Mouse (Mus musculus): ENCODE measurements at regions not wholly inside any gene's neighbourhood (a gene's known extent, or its start where the extent isn't known, plus 50 kb on each side); places are given as distances from the start of the nearest gene placed in this dataset.

GRCm38 (mm10) chr13:16670047-16670733 lies 658.5 kb downstream of the Inhba start:
- no peak for DNase-seq

- DNase-seq: no peak
Measured at GRCm38 (mm10) chr13:16670736-16671135, 659.1 kb downstream of the Inhba start.

GRCm38 (mm10) chr13:16676873-16677272 lies 665.2 kb downstream of the Inhba start:
- DNase-seq: no peak

DNA sequence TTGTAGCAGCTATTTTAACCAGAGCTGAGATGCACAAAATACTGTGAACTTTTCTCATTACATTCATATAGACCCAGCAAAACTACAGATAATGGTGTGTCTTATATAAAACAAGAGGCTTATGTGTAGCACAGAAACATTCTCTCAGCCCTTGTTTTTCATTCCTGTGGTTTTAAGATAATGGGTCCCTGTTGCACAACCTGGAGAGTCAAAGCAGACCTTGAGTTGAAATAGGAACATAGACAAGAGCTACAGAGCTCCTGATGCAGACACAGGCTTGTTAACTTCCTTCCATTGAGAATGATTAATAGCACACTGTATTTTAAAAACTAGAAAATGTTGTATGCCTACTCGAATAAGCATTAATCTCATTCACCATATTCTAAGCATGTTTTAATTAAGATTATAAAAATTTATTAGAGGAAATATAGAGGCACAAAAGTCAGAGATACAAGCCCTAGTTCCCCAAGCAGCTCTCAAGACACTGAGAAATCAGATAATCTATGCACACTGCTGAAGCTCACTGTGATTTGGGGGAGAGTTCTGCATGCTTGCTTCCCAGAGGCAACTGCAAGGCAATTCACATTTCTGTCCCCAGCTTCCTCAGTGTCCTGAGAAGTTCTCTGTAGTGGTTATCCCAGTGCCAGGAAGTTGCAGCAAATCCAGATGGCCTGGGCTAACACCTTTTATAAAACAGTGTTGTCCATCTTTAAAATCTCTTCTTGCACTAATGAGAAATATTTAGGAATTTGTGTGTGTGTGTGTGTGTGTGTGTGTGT lies 666.8 kb downstream of the Inhba start:
- DNase-seq: no peak

GRCm38 (mm10) chr13:16694201-16694600 lies 682.5 kb downstream of the Inhba start:
- no peak for DNase-seq

- DNase-seq: no peak
Measured at GRCm38 (mm10) chr13:16700934-16701333, 689.3 kb downstream of the Inhba start.

- no peak for DNase-seq
Measured at GRCm38 (mm10) chr13:16702138-16702537, 690.5 kb downstream of the Inhba start.

DNA sequence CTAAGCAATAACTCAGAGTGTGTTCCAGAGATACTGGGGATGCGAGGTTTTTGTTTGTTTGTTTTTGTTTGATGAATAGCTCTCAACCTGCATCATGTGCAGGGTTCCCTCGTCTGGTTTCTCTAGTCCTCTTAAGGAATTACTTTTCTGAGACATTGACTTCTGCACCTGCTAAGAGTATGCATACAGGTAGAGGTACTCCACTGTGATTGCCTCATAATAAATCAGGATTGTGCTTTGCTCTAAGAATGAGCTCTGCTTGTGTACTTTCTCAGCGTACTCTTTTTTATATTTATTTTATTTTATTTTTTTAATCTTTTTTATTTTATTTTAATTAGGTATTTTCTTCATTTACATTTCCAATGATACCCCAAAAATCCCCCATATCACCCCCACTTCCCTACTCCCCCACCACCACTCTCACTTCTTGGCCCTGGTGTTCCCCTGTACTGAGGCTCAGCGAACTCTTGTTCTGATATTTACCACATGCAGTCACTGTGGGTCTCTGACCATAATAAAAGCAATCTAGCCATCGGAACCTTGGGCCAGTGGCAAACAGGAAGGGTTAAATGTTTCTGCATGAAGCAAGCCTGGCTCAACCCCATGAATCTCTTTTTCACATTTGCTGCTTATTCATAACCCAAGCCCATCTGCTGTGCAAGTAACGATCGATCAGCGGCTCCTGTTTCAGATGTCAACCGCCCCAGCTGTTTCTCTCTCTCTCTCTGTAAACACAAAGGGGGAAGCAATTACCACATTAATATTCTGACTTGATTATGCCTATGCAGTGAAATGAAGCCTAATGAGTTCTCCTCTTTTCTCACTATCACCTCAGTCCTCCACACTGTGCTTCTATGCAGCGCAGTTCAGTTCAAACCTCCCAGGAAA lies 693.8 kb downstream of the Inhba start:
- no peak for DNase-seq

DNA sequence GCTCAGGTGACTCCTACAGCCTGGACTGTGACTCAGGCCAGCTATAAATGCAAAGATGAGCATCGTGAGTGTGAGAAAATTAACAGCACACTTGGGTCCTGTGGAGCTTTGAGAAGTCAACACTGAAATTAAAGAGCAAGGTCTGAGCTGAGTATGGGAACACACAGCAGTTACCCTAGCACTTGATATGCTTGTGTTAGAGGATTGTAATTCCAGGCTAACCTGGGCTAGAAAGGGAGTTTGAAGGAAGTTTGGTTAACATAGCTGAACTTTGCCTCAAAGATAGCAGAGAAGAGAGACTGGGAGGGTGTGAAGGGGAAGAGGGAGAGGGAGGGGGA lies 694.4 kb downstream of the Inhba start:
- no peak for DNase-seq

DNA sequence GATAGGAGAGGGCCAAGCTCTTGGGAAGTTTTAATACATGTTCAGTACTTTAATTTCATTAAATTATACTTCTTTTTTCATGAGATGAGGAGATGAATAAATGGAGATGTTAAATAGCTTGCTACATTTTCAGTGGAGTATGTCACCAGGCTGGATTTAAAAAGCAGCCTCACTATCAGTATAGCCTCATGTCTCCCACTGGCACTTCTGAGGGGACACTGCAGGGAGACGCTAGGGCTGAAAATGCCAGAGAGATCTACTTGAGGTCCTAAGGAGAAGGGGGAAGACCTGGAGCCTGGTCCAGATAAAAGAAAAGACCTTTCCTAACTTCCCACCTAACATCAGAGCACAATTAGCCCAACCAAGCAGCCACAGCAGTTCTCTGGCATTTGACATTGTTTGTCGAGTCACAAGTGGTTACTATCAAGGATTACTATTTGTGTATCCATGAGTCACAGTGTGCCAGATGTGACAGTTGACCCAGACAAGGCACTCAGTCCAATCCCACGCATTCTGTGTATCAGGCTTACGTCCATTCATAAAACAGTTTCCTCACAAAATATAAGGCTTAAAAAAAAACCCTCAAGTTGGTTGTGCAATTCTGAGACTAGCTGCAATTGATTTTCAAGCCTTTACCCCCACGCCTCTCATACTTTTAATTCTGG lies 703.8 kb downstream of the Inhba start:
- DNase-seq: no peak

DNA sequence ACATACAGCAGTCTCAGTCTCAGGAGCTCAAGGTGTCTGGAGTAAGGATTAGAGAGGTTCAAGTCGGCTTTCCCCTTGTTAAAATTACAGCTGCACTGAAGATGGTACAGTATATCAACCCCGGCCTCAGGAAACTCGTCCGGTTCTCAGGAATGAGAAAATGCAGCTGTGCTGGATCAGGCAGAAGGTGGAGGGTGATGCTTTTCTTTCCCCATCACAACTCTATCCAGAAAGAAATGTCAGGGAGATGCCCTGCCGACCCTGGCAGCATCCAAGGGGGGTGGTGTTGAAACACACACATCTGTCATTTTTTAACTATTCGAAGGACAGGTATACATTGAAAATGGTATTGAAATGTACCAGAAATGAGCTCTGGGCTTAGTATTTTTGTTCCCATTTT lies 704.7 kb downstream of the Inhba start:
- DNase-seq: no peak

DNA sequence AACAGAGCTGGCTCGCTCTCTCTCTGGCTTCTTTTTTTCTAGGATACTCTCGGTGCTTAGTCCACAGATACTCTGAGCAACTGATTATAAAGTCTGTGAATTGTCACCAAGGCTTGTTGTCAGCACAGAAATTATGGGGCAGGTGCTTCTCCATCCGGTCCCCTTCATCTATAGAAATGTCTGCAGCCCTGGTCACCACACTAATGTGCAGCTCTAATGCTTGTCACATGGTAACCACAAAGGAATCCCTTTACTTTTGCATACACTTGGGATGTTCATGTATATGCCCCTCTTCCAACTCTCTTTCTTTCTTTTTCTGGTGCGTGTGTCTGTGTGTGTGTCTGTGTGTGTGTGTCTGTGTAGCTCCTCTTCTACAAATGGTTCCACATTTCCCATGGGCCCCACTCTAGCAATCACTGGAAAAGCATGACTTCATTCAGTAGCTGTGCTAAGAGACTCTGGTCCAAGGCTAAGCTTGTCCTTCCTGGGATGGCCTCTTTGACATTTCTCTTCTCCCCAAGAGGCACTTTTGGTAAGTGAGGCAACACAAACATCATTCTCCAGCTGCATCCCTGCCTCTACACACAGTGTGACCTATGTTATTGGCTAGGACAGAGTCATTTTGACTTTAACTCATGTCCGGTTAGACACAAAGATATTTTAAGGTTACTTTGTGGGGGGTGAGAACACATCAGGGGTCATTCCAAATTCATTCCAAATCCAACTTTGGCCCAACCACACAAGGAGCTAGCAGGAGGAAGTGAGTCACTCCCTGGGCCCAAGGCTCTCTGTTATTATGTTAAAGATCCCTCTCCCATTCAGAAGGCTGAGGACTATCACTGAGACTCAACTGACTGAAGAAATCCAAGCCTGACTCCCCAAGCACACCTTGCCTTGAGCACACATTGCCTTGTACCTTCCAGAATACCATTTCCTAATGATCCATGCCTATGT lies 705.4 kb downstream of the Inhba start:
- DNase-seq: no peak

- DNase-seq: no peak
Measured at GRCm38 (mm10) chr13:16720090-16720489, 708.4 kb downstream of the Inhba start.

DNA sequence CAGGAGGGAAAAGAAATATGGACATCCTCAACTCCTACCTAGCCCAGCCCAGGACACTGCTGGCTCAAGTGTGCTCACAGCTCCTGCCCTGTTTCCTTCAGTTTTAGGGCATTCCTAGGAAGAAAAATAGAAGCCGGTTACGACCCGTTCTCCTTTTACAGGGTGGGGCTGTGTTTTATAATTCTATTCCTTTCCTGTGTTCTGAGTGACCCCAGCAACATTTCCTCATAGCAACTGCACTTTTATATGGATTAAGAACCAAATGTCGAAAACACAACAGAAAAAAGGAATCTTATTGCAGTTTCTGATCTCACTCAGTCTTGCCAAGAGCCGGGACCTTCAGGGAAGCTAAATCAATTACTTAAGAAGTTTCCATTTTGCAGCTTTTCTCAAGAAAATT lies 713.7 kb downstream of the Inhba start:
- no peak for DNase-seq

- DNase-seq: peak; percentile 20
Measured at GRCm38 (mm10) chr13:16738313-16738712, 726.7 kb downstream of the Inhba start.

DNA sequence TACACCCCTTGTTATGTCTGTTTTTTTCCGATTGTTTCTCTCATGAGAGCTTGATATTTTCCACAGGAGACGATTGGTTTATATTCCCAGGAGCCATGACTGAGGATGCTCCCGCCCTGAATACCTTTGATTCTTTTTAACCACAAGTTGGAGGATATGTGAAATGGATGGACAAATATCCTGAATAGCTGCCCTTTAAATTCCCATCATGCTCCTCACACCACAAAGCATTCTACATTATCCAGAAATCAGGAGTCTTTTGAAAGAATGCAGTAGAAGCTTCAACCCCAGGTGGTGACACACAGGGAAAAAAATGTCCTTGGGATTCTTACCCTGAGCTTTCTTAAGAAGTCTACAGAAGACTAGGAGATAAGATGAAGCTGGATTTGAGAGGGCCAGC lies 727.9 kb downstream of the Inhba start:
- DNase-seq: no peak

GRCm38 (mm10) chr13:16744237-16744636 lies 732.6 kb downstream of the Inhba start:
- no peak for DNase-seq

DNA sequence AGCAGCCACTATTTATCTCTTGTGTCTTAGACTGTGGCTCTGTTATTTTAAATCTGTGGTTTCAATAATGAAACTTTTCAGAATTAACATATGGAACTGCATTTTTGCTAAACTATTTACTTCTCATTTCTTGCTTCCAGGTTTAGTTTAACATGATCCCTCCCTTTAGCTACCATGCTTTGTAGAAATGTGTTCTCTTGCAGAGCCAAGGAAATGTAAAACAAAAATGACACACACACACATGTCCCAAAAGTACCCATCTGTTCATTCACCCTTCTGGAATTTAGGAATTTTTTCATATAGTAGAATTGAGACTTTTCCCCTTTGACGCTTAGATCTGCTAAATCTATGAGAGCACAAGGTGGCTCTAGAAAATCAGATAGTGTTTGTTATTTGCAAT lies 734.0 kb downstream of the Inhba start:
- no peak for DNase-seq

- DNase-seq: no peak
Measured at GRCm38 (mm10) chr13:16746451-16746850, 734.8 kb downstream of the Inhba start.

DNA sequence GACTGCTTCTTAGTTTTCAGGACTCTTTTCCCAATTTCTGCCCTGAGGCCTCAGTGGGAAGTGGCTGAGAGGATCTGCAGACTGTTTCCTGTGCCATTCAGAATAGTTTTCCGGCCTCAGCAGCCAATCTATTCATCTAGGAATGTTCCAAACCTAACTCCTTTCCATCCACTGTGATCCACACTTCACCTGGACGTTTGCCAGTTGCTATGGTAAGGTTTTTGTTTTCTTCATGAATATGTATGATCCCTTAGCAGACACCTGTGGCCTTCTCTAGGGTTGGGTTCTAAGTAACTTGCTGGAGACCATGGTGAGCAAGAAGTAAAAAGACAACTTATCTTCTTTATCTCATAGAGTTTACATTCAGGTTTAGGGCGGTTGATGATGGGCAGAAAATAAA lies 744.6 kb downstream of the Inhba start:
- DNase-seq: no peak

- DNase-seq: no peak
Measured at GRCm38 (mm10) chr13:16760045-16760444, 748.4 kb downstream of the Inhba start.
